Mouse (Mus musculus) MEL (cell line): ENCODE results near the gene Slc44a4. TPM values are rescaled to one million over a fixed set of nuclear protein-coding genes. Genes with fewer than 3 reads are reported as not detected.

Experiments
- DNase-seq: peaks from one replicate; pipeline ENCODE4 v3.0.0; 2011; ENCODE audit warnings: low read depth, low spot score
- H3K27ac ChIP-seq: 2 replicates; pipeline ENCODE4 v1.5.1; 2012; ENCODE audit warnings: low read depth, mild to moderate bottlenecking, control low read depth, low read length, moderate library complexity; ENCODE audit not compliant: control insufficient read depth
- H3K27me3 ChIP-seq, 2 experiments: fragments of 150-350 bp in 1 of 2; sonication (generic) in 1 of 2; 2 replicates each; pipeline ENCODE4 v1.6.1; 2012; ENCODE audit warnings: low read length in 2 of 2, mild to moderate bottlenecking in 2 of 2, improper control_type of control experiment in 1 of 2, moderate library complexity in 1 of 2; ENCODE audit not compliant: insufficient read depth in 2 of 2, control insufficient read depth in 1 of 2
- H3K36me3 ChIP-seq, 2 experiments: 2 replicates each; pipeline ENCODE4 v1.6.1; 2012 to 2014; ENCODE audit warnings: low read length in 2 of 2, improper control_type of control experiment in 1 of 2, inconsistent platforms in 1 of 2, mild to moderate bottlenecking in 1 of 2; ENCODE audit not compliant: insufficient read depth in 2 of 2, control insufficient read depth in 1 of 2
- H3K4me1 ChIP-seq, 2 experiments: fragments of 150-350 bp in 1 of 2; sonication (generic) in 1 of 2; 2 replicates each; pipeline ENCODE4 v1.6.1; 2012; ENCODE audit warnings: low read length in 2 of 2, improper control_type of control experiment in 1 of 2, mild to moderate bottlenecking in 1 of 2; ENCODE audit not compliant: insufficient read depth in 2 of 2, control insufficient read depth in 1 of 2
- H3K4me3 ChIP-seq, 2 experiments: fragments of 150-350 bp in 1 of 2; sonication (generic) in 1 of 2; 2 replicates each; pipeline ENCODE4 v1.5.1; 2012; ENCODE audit warnings: low read depth in 2 of 2, low read length in 2 of 2, mild to moderate bottlenecking in 2 of 2, moderate library complexity in 2 of 2, control low read depth in 1 of 2, improper control_type of control experiment in 1 of 2; ENCODE audit not compliant: control insufficient read depth in 1 of 2, insufficient read depth in 1 of 2
- H3K79me2 ChIP-seq: 2 replicates; pipeline ENCODE4 v1.6.1; 2012; ENCODE audit warnings: mild to moderate bottlenecking, low read length, moderate library complexity; ENCODE audit not compliant: control insufficient read depth, poor library complexity, insufficient read depth
- H3K9ac ChIP-seq: 2 replicates; pipeline ENCODE4 v1.6.1; 2012; ENCODE audit warnings: low read depth, mild to moderate bottlenecking, control low read depth, low read length, moderate library complexity; ENCODE audit not compliant: control insufficient read depth, poor library complexity, severe bottlenecking
- H3K9me3 ChIP-seq: fragments of 150-350 bp; sonication (generic); replicated peaks from 2 replicates; pipeline ENCODE4 v1.6.1; 2012; ENCODE audit warnings: mild to moderate bottlenecking, low read length, improper control_type of control experiment, moderate library complexity; ENCODE audit not compliant: insufficient read depth
- BHLHE40 ChIP-seq: IDR thresholded peaks from 2 replicates; pipeline ENCODE4 v1.6.1; 2012; ENCODE audit warnings: low read depth, mild to moderate bottlenecking, inconsistent platforms, low read length, improper control_type of control experiment, borderline replicate concordance
- CHD1 ChIP-seq: IDR thresholded peaks from 2 replicates; pipeline ENCODE4 v1.6.1; 2012; ENCODE audit warnings: low read depth, mild to moderate bottlenecking, inconsistent platforms, low read length, improper control_type of control experiment
- CTCF ChIP-seq, 3 experiments: IDR thresholded peaks in 2 of 3; conservative IDR thresholded peaks in 1 of 3; 2 replicates each; pipeline ENCODE4 v1.5.1; 2011 to 2012; ENCODE audit warnings: low read length in 3 of 3, low read depth in 2 of 3, mild to moderate bottlenecking in 2 of 3, improper control_type of control experiment in 1 of 3, inconsistent platforms in 1 of 3, mixed read lengths in 1 of 3, moderate library complexity in 1 of 3; ENCODE audit not compliant: control insufficient read depth in 1 of 3, insufficient read depth in 1 of 3, poor library complexity in 1 of 3, severe bottlenecking in 1 of 3
- E2F4 ChIP-seq: IDR thresholded peaks from 2 replicates; pipeline ENCODE4 v1.6.1; 2011; ENCODE audit warnings: low read depth, low read length, improper control_type of control experiment, borderline replicate concordance
- ELF1 ChIP-seq: IDR thresholded peaks from 2 replicates; pipeline ENCODE4 v1.6.1; 2014; ENCODE audit warnings: low read depth, mild to moderate bottlenecking, inconsistent platforms, low read length, improper control_type of control experiment, moderate library complexity
- EP300 ChIP-seq, 2 experiments: IDR thresholded peaks; 2 replicates each; pipeline ENCODE4 v1.6.1; 2011; ENCODE audit warnings: improper control_type of control experiment in 2 of 2, low read length in 2 of 2, low read depth in 1 of 2, mild to moderate bottlenecking in 1 of 2
- ETS1 ChIP-seq: IDR thresholded peaks from 2 replicates; pipeline ENCODE4 v1.6.1; 2012; ENCODE audit warnings: low read depth, mild to moderate bottlenecking, inconsistent platforms, low read length, improper control_type of control experiment, moderate library complexity
- GABPA ChIP-seq: IDR thresholded peaks from 2 replicates; pipeline ENCODE4 v1.6.1; 2012; ENCODE audit warnings: low read depth, mild to moderate bottlenecking, inconsistent platforms, low read length, improper control_type of control experiment, moderate library complexity
- GATA1 ChIP-seq: IDR thresholded peaks from 2 replicates; pipeline ENCODE4 v1.6.1; 2011; ENCODE audit warnings: low read depth, low read length, improper control_type of control experiment
- HCFC1 ChIP-seq: IDR thresholded peaks from 2 replicates; pipeline ENCODE4 v1.6.1; 2012; ENCODE audit warnings: low read depth, mild to moderate bottlenecking, inconsistent platforms, low read length, improper control_type of control experiment, moderate library complexity
- JUND ChIP-seq: IDR thresholded peaks from 2 replicates; pipeline ENCODE4 v1.6.1; 2011; ENCODE audit warnings: low read depth, mild to moderate bottlenecking, improper control_type of control experiment, low read length
- MAFK ChIP-seq: IDR thresholded peaks from 2 replicates; pipeline ENCODE4 v1.6.1; 2011; ENCODE audit warnings: low read depth, mild to moderate bottlenecking, low read length, improper control_type of control experiment, borderline replicate concordance
- MAX ChIP-seq: IDR thresholded peaks from 2 replicates; pipeline ENCODE4 v1.6.1; 2011; ENCODE audit warnings: low read length, improper control_type of control experiment
- MAZ ChIP-seq: IDR thresholded peaks from 2 replicates; pipeline ENCODE4 v1.6.1; 2012; ENCODE audit warnings: low read depth, mild to moderate bottlenecking, inconsistent platforms, low read length, improper control_type of control experiment
- MEF2A ChIP-seq: IDR thresholded peaks from 2 replicates; pipeline ENCODE4 v1.6.1; 2014; ENCODE audit warnings: low read depth, mild to moderate bottlenecking, inconsistent platforms, low read length, improper control_type of control experiment; ENCODE audit not compliant: poor library complexity, insufficient replicate concordance, severe bottlenecking; ENCODE audit errors: extremely low read depth
- MXI1 ChIP-seq: IDR thresholded peaks from 2 replicates; pipeline ENCODE4 v1.6.1; 2011; ENCODE audit warnings: mild to moderate bottlenecking, low read depth, low read length, improper control_type of control experiment
- MYB ChIP-seq: IDR thresholded peaks from 2 replicates; pipeline ENCODE4 v1.6.1; 2011; ENCODE audit warnings: mild to moderate bottlenecking, low read depth, low read length, improper control_type of control experiment
- MYC ChIP-seq: IDR thresholded peaks from 2 replicates; pipeline ENCODE4 v1.6.1; 2011; ENCODE audit warnings: low read depth, mild to moderate bottlenecking, low read length, improper control_type of control experiment, moderate library complexity
- NELFE ChIP-seq: IDR thresholded peaks from 2 replicates; pipeline ENCODE4 v1.6.1; 2011; ENCODE audit warnings: low read depth, low read length, improper control_type of control experiment
- NRF1 ChIP-seq: IDR thresholded peaks from 2 replicates; pipeline ENCODE4 v1.6.1; 2014; ENCODE audit warnings: low read depth, mild to moderate bottlenecking, inconsistent platforms, low read length, improper control_type of control experiment, moderate library complexity; ENCODE audit not compliant: poor library complexity, insufficient read depth, severe bottlenecking
- POLR2A ChIP-seq, 2 experiments: IDR thresholded peaks; 2 replicates each; pipeline ENCODE4 v1.6.1; 2011 to 2012; ENCODE audit warnings: low read length in 2 of 2, mild to moderate bottlenecking in 2 of 2, control low read depth in 1 of 2, improper control_type of control experiment in 1 of 2, low read depth in 1 of 2, moderate library complexity in 1 of 2; ENCODE audit not compliant: control insufficient read depth in 1 of 2, insufficient read depth in 1 of 2, poor library complexity in 1 of 2
- POLR2AphosphoS2 ChIP-seq: IDR thresholded peaks from 2 replicates; pipeline ENCODE4 v1.6.1; 2011; ENCODE audit warnings: low read length, improper control_type of control experiment
- POLR2AphosphoS5 ChIP-seq: IDR thresholded peaks from 2 replicates; pipeline ENCODE4 v1.6.1; 2012; ENCODE audit warnings: low read depth, borderline replicate concordance, mild to moderate bottlenecking, inconsistent platforms, low read length, moderate library complexity, mixed read lengths
- RAD21 ChIP-seq: IDR thresholded peaks from 2 replicates; pipeline ENCODE4 v1.6.1; 2011; ENCODE audit warnings: mild to moderate bottlenecking, low read depth, low read length, improper control_type of control experiment
- SIN3A ChIP-seq: IDR thresholded peaks from 2 replicates; pipeline ENCODE4 v1.6.1; 2012; ENCODE audit warnings: low read length, improper control_type of control experiment, inconsistent platforms
- SMC3 ChIP-seq: IDR thresholded peaks from 2 replicates; pipeline ENCODE4 v1.6.1; 2011; ENCODE audit warnings: low read depth, low read length, improper control_type of control experiment
- TAL1 ChIP-seq: IDR thresholded peaks from 2 replicates; pipeline ENCODE4 v1.6.1; 2012; ENCODE audit warnings: mild to moderate bottlenecking, inconsistent platforms, low read length, moderate library complexity, mixed read lengths
- TBP ChIP-seq: IDR thresholded peaks from 2 replicates; pipeline ENCODE4 v1.8.0; 2011; ENCODE audit warnings: low read depth, low read length, improper control_type of control experiment
- TCF12 ChIP-seq: IDR thresholded peaks from 2 replicates; pipeline ENCODE4 v1.6.1; 2014; ENCODE audit warnings: low read depth, mild to moderate bottlenecking, inconsistent platforms, low read length, improper control_type of control experiment, moderate library complexity
- UBTF ChIP-seq: IDR thresholded peaks from 2 replicates; pipeline ENCODE4 v1.6.1; 2012; ENCODE audit warnings: low read depth, mild to moderate bottlenecking, inconsistent platforms, low read length, improper control_type of control experiment, moderate library complexity, borderline replicate concordance; ENCODE audit not compliant: insufficient read depth
- USF1 ChIP-seq: IDR thresholded peaks from 2 replicates; pipeline ENCODE4 v1.6.1; 2014; ENCODE audit warnings: low read depth, mild to moderate bottlenecking, inconsistent platforms, low read length, improper control_type of control experiment, moderate library complexity
- USF2 ChIP-seq, 2 experiments: IDR thresholded peaks; 2 replicates each; pipeline ENCODE4 v1.6.1; 2011 to 2012; ENCODE audit warnings: improper control_type of control experiment in 2 of 2, low read length in 2 of 2, borderline replicate concordance in 1 of 2, inconsistent platforms in 1 of 2, low read depth in 1 of 2, mild to moderate bottlenecking in 1 of 2; ENCODE audit not compliant: insufficient read depth in 1 of 2
- ZC3H11A ChIP-seq: IDR thresholded peaks from 2 replicates; pipeline ENCODE4 v1.6.1; 2012; ENCODE audit warnings: low read depth, mild to moderate bottlenecking, inconsistent platforms, low read length, improper control_type of control experiment
- ZKSCAN1 ChIP-seq: IDR thresholded peaks from 2 replicates; pipeline ENCODE4 v1.6.1; 2012; ENCODE audit warnings: low read depth, mild to moderate bottlenecking, inconsistent platforms, low read length, improper control_type of control experiment, moderate library complexity
- ZMIZ1 ChIP-seq: IDR thresholded peaks from 2 replicates; pipeline ENCODE4 v1.6.1; 2012; ENCODE audit warnings: low read depth, mild to moderate bottlenecking, inconsistent platforms, low read length, improper control_type of control experiment, moderate library complexity
- ZNF384 ChIP-seq: IDR thresholded peaks from 2 replicates; pipeline ENCODE4 v1.6.1; 2012; ENCODE audit warnings: low read depth, mild to moderate bottlenecking, inconsistent platforms, low read length, improper control_type of control experiment
- polyA plus RNA-seq, 2 experiments: library from polyadenylated mRNA; stranded (reverse) in 1 of 2; unstranded in 1 of 2; fragments of >175 nt in 1 of 2; fragments of >200 nt in 1 of 2; gene quantifications; 2 replicates each; pipeline versions ENCODE4 v1.2.1 to v1.2.4; 2012; ENCODE audit warnings: low replicate concordance in 2 of 2, low read depth in 1 of 2; ENCODE audit not compliant: insufficient read length in 2 of 2, insufficient read depth in 1 of 2, missing spikeins in 1 of 2
- total RNA-seq: library from RNA; depleted of rRNA; stranded (reverse); fragments of 300-350 nt; gene quantifications from 2 replicates; pipeline ENCODE4 v1.2.3, GENCODE M21; 2012

Slc44a4 gene
- total and polyA plus RNA-seq, 3 experiments, result 0.06 to 0.12 TPM; not detected in 1

DNA sequence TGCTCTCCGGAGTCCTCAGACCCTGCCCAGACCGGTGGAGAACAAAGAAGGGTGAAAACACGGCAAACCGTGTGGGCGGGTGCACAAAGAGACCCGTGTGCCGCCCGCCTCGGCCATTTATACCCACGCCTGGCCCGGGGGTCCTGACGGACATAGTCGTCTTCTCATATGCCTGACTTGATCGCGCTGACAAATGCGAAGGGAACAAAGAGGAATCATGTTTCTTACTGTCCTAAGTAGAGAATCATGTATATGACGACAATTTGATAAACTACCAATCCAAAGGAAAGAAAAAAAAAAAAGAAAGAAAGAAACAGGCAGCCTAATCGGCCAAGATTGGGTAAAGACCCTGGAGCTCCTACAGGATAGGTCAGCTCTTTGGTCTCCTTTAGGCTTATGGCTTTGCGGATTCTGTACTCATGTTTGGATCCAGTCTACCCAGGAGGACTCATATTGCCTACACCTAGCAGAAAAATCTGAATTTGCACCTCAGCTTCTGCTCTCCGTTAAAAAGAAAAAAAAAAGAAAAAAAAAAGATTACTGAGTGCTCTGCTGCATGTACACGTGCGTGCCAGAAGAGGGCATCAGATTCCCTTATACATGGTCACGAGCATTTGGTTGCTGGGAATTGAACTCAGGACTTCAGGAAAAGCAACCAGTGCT is 38.2 kb downstream of the Slc44a4 start:
- peaks cover 0 to 3% of the 10 kb centered on the region in 2 experiments; a peak in 1 of 4 replicates for H3K4me1 ChIP-seq
- peaks cover 22% of the 10 kb centered on the region for H3K79me2 ChIP-seq
- peak overlapping the region; percentile 100 for H3K9ac ChIP-seq
- peak overlapping the region; percentile 64 to 99 for H3K4me3 ChIP-seq
- H3K27ac ChIP-seq, result peak overlapping the region; percentile 90
- peak; percentile 78 for DNase-seq
- peaks cover 0 to 11% of the 10 kb centered on the region in 2 experiments; a peak in 3 of 4 replicates for H3K36me3 ChIP-seq
- no peaks in the 10 kb centered on the region for H3K27me3 ChIP-seq
- no peaks in the 10 kb centered on the region for H3K9me3 ChIP-seq
- no peak for TF ChIP-seq CHD1
- peak; percentile 97 for TF ChIP-seq TBP
- TF ChIP-seq ZKSCAN1, result no peak
- TF ChIP-seq SIN3A, result peak; percentile 85
- no peak for TF ChIP-seq UBTF
- no peak for TF ChIP-seq USF2 (IDR thresholded peaks at IDR 0.05; ENCODE audit: borderline replicate concordance in 1 of 2, insufficient read depth in 1 of 2, low read depth in 1 of 2, low read length in 2 of 2)
- no peak for TF ChIP-seq ZNF384
- no peak for TF ChIP-seq GATA1
- TF ChIP-seq RAD21, result no peak
- TF ChIP-seq ETS1, result no peak
- no peak; the same call in 1 of the 2 replicates for TF ChIP-seq USF1
- peak; percentile 85 for TF ChIP-seq HCFC1
- TF ChIP-seq ZMIZ1, result peak; percentile 98
- TF ChIP-seq CTCF (IDR thresholded peaks at IDR 0.05 in 2 of 3, conservative IDR thresholded peaks at IDR 0.05 in 1 of 3; ENCODE audit: control insufficient read depth in 1 of 3, insufficient read depth in 1 of 3, low read depth in 2 of 3, low read length in 3 of 3, poor library complexity in 1 of 3, severe bottlenecking in 1 of 3), result peak; percentile 24 to 35 (median 30); a peak in 3 of 6 replicates
- TF ChIP-seq POLR2A (IDR thresholded peaks at IDR 0.05; ENCODE audit: control insufficient read depth in 1 of 2, insufficient read depth in 1 of 2, low read depth in 1 of 2, low read length in 2 of 2, poor library complexity in 1 of 2), result peak; percentile 87 to 97
- no peak for TF ChIP-seq MYB
- TF ChIP-seq E2F4, result no peak
- TF ChIP-seq POLR2AphosphoS2, result peak; percentile 96
- TF ChIP-seq NELFE, result peak; percentile 97
- peak; percentile 73 for TF ChIP-seq MXI1
- TF ChIP-seq ZC3H11A, result no peak
- no peak for TF ChIP-seq SMC3
- no peak for TF ChIP-seq MEF2A
- peak; percentile 99 for TF ChIP-seq MAX
- no peak for TF ChIP-seq MAFK
- no peak for TF ChIP-seq EP300 (IDR thresholded peaks at IDR 0.05; ENCODE audit: low read depth in 1 of 2, low read length in 2 of 2)
- no peak for TF ChIP-seq MAZ
- TF ChIP-seq MYC, result peak; percentile 76; the same call in 1 of the 2 replicates
- TF ChIP-seq NRF1, result no peak
- TF ChIP-seq TCF12, result peak; percentile 26; the same call in 1 of the 2 replicates
- no peak for TF ChIP-seq JUND
- TF ChIP-seq BHLHE40, result no peak
- TF ChIP-seq POLR2AphosphoS5, result peak; percentile 84; the same call in 1 of the 2 replicates
- TF ChIP-seq TAL1, result no peak
- TF ChIP-seq ELF1, result no peak
- no peak for TF ChIP-seq GABPA
